Mouse (Mus musculus) brain, embryonic 14.5 days (tissue): ENCODE measurements around the gene Ift122.

Experiments
- CTCF ChIP-seq: fragments of 200-500 bp; IDR thresholded peaks from 2 replicates; pipeline ENCODE4 v1.5.1; 2012; ENCODE audit warnings: inconsistent platforms, mild to moderate bottlenecking, moderate library complexity, borderline replicate concordance; ENCODE audit not compliant: insufficient read depth, insufficient read length; ENCODE audit errors: extremely low read depth
- POLR2A ChIP-seq: fragments of 200-500 bp; IDR thresholded peaks from 2 replicates; pipeline ENCODE4 v1.6.1; 2012; ENCODE audit warnings: mild to moderate bottlenecking, inconsistent platforms, borderline replicate concordance; ENCODE audit not compliant: poor library complexity, insufficient read depth, insufficient read length, severe bottlenecking; ENCODE audit errors: extremely low read depth

- no peak for TF ChIP-seq POLR2A
- TF ChIP-seq CTCF: no peak
These were observed 12.0 kb downstream of the Ift122 start for GRCm38 (mm10) chr6:115865246-115865645.
